Mouse (Mus musculus) cerebellum, postnatal 4 days (tissue): ENCODE measurements around the gene Lrp2.

Source experiments
- DNase-seq, 2 experiments: peaks; one replicate each; pipeline ENCODE4 v3.0.0; 2022; ENCODE audit warnings: low spot score in 2 of 2, mixed read lengths in 1 of 2

Lrp2 gene

GRCm38 (mm10) chr2:69401891-69402290 lies 184.0 kb downstream of the Lrp2 start:
- DNase-seq = no peak

- no peak for DNase-seq
These were observed 184.8 kb downstream of the Lrp2 start for GRCm38 (mm10) chr2:69400866-69401604.

DNA sequence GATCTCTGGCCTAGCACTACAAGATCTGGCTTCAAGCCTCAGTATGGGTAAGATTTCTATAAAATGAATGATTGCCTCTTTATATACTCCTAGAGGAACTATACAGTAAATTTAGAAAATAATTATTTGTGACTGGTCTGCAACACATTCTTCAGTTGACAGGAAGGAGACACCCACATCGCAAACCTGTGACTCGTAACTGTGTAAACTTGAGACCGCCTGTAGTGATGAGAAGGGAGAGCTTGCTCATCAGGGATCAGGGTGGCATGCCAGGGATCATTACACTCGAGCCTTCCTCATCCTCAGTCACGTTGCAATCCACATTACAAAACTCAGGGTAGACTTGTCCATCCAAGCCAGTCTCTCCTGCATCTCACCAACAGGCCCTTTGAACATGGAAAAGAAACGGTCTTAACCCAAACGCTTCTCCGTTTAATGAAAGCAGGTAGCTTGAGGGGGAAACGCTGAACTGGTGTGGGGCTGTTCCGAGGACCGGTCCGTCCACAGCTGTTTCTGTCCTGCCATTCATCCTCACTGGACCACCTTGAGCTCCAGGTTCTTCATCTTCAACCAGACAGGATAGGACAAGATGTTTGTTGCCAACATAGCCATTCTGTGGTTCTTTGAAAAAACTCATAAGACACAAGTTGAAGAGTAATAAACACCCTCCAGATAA lies 189.0 kb downstream of the Lrp2 start:
- DNase-seq = no peak

GRCm38 (mm10) chr2:69395597-69396248 lies 190.1 kb downstream of the Lrp2 start:
- DNase-seq = no peak

DNA sequence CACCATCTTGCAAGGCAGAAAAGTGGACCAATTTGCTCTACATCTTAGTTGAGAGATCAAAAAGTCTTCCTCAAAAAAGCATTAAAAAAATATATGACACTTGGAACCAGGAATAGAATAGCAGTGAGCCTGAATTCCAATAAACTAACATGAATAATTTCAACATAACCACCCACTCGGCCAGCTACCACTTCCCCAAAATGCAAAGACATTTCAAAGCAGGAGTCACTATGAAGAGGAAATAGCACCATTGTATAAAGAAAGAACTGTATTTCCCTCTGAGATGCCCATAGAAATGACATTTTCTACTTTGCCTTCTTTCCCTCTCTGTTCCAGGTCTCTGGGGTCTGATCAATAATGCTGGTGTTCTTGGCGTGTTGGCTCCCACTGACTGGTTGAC lies 191.9 kb downstream of the Lrp2 start:
- no peak for DNase-seq

GRCm38 (mm10) chr2:69386118-69386871 lies 199.6 kb downstream of the Lrp2 start:
- no peak for DNase-seq

- DNase-seq = no peak
These were observed 203.0 kb downstream of the Lrp2 start for GRCm38 (mm10) chr2:69382838-69383237.

GRCm38 (mm10) chr2:69381740-69382139 lies 204.1 kb downstream of the Lrp2 start:
- no peak for DNase-seq

DNA sequence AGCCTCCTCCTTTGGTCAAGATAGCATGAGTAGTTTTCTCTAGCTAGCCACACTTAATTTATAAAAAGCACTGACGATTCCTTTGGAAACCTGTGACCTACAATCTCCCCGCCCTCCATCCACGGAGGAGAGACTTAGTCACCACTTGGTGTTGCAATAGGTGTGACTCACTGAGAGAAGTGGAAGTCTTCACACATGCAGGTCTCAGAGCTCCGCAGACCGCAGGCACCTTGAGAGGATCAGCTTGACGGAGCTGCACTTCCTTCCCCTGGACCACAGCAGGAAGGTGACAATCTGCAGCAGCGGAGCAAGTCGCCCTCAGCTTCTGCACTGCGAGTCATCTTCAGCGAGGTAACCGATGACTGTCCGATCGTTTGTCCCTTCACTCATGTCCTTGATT lies 205.6 kb downstream of the Lrp2 start, which contains the start of gene Dhrs9:
Dhrs9 (plus strand) TSS at position 165 of the 400 bp plus-strand sequence.
- DNase-seq = no peak

- no peak for DNase-seq
These were observed 206.1 kb downstream of the Lrp2 start for GRCm38 (mm10) chr2:69379801-69380200.

GRCm38 (mm10) chr2:69376780-69377179 lies 209.1 kb downstream of the Lrp2 start:
- no peak for DNase-seq
